Mouse (Mus musculus) testis, adult 2 months (tissue): ENCODE measurements around the gene Slc47a1.

ENCODE experiments used
- CTCF ChIP-seq: fragments of 200-500 bp; IDR thresholded peaks from 2 replicates; pipeline ENCODE4 v1.5.1; 2012; ENCODE audit warnings: low read depth, mild to moderate bottlenecking, inconsistent platforms, low read length, moderate library complexity; ENCODE audit not compliant: control insufficient read depth, insufficient read depth, insufficient replicate concordance
- POLR2A ChIP-seq: fragments of 200-500 bp; IDR thresholded peaks from 2 replicates; pipeline ENCODE4 v1.6.1; 2012; ENCODE audit warnings: low read depth, mild to moderate bottlenecking, inconsistent platforms, low read length, moderate library complexity; ENCODE audit not compliant: control insufficient read depth

- TF ChIP-seq CTCF (no peak), POLR2A (no peak)
Measured at GRCm38 (mm10) chr11:61365938-61366337, 12.2 kb downstream of the Slc47a1 start.
